Mouse (Mus musculus): ENCODE measurements around the gene Hoxb4. TPM values are rescaled to one million over a fixed set of nuclear protein-coding genes. Genes with fewer than 3 reads are reported as not detected.

Hoxb4 gene
- total RNA-seq (2015; ENCODE audit: low replicate concordance) (1.3 TPM in 1 of 2 replicates, not detected in the other), total RNA-seq (2017; ENCODE audit: low replicate concordance) (not detected in 2 replicates)

- ATAC-seq (replicated peaks; ENCODE audit: low FRiP score, poor library complexity, severe bottlenecking): no peak
Measured at GRCm38 (mm10) chr11:96317608-96318367, at the start of gene Hoxb4. Hoxb4 (plus strand) TSS chr11:96318267.

- no peak for ATAC-seq (replicated peaks; ENCODE audit: low FRiP score, poor library complexity, severe bottlenecking)
Measured at GRCm38 (mm10) chr11:96269869-96270268, 48.2 kb upstream of the Hoxb4 start.

GRCm38 (mm10) chr11:96270996-96271540, 47.0 kb upstream of the Hoxb4 start, which contains the start of gene Hoxb9:
Hoxb9 (plus strand) TSS chr11:96271457.
- no peak for ATAC-seq (replicated peaks; ENCODE audit: low FRiP score, poor library complexity, severe bottlenecking)

GRCm38 (mm10) chr11:96271541-96272011, 46.5 kb upstream of the Hoxb4 start:
- no peak for ATAC-seq (replicated peaks; ENCODE audit: low FRiP score, poor library complexity, severe bottlenecking)

GRCm38 (mm10) chr11:96272024-96272921, 45.8 kb upstream of the Hoxb4 start:
- ATAC-seq (replicated peaks; ENCODE audit: low FRiP score, poor library complexity, severe bottlenecking): no peak

GRCm38 (mm10) chr11:96274428-96274827, 43.6 kb upstream of the Hoxb4 start:
- no peak for ATAC-seq (replicated peaks; ENCODE audit: low FRiP score, poor library complexity, severe bottlenecking)

- no peak for ATAC-seq (replicated peaks; ENCODE audit: low FRiP score, poor library complexity, severe bottlenecking)
Measured at GRCm38 (mm10) chr11:96275896-96276295, 42.2 kb upstream of the Hoxb4 start.

- ATAC-seq (replicated peaks; ENCODE audit: low FRiP score, poor library complexity, severe bottlenecking): no peak
Measured at GRCm38 (mm10) chr11:96277151-96278044, 40.7 kb upstream of the Hoxb4 start.

- no peak for ATAC-seq (replicated peaks; ENCODE audit: low FRiP score, poor library complexity, severe bottlenecking)
Measured at GRCm38 (mm10) chr11:96278324-96278723, 39.7 kb upstream of the Hoxb4 start.

- ATAC-seq (replicated peaks; ENCODE audit: low FRiP score, poor library complexity, severe bottlenecking): no peak
Measured at GRCm38 (mm10) chr11:96278773-96279172, 39.3 kb upstream of the Hoxb4 start.

- no peak for ATAC-seq (replicated peaks; ENCODE audit: low FRiP score, poor library complexity, severe bottlenecking)
Measured at GRCm38 (mm10) chr11:96279421-96280233, 38.4 kb upstream of the Hoxb4 start.

GRCm38 (mm10) chr11:96280399-96281378, 37.4 kb upstream of the Hoxb4 start:
- ATAC-seq (replicated peaks; ENCODE audit: low FRiP score, poor library complexity, severe bottlenecking): no peak

- no peak for ATAC-seq (replicated peaks; ENCODE audit: low FRiP score, poor library complexity, severe bottlenecking)
Measured at GRCm38 (mm10) chr11:96281396-96281795, 36.7 kb upstream of the Hoxb4 start.

- no peak for ATAC-seq (replicated peaks; ENCODE audit: low FRiP score, poor library complexity, severe bottlenecking)
Measured at GRCm38 (mm10) chr11:96281855-96282570, 36.1 kb upstream of the Hoxb4 start, which contains the start of gene Hoxb8. Hoxb8 (plus strand) TSS chr11:96281905.

- no peak for ATAC-seq (replicated peaks; ENCODE audit: low FRiP score, poor library complexity, severe bottlenecking)
Measured at GRCm38 (mm10) chr11:96282795-96283430, 35.2 kb upstream of the Hoxb4 start.
